Mouse (Mus musculus) ovary, adult 2 months (tissue): ENCODE measurements around the gene Defb15. TPM values are rescaled to one million over a fixed set of nuclear protein-coding genes. Genes with fewer than 3 reads are reported as not detected.

Experiments used
- polyA plus RNA-seq: library from polyadenylated mRNA; depleted of rRNA; stranded (reverse); fragments of >200 nt; gene quantifications from 2 replicates; pipeline ENCODE4 v1.2.3, GENCODE M21; 2012; rRNA removed

The Defb15 gene
- polyA plus RNA-seq = not detected in 2 replicates

GRCm38 (mm10) chr8:21932610-21933009 lies at the start of gene Defb15:
Gene Defb15 (minus strand): TSS chr8:21932710.

DNA sequence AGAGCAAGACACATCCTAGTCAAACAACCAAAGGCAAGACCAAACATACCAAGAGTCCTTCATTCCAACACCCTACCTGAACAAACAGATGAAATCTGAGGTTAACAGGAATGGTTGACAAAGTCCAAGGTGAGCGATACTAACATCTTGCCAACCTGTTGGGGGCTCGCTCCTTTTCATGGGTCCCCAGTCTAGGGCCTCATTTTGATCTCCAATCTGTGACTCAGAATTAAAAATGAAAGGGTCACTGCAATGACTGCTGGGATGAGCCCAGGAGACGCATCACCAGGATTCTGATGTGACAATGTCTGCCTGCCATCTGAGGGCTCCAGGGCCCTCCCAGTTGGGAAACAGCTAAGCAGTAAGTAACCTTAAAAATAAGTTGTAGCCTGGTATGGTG lies 37.0 kb upstream of the Defb15 start, which contains the start of gene Ccdc70:
Ccdc70 (plus strand) TSS at position 301 of the 400 bp plus-strand sequence.

GRCm38 (mm10) chr8:21958414-21958813 lies 25.9 kb upstream of the Defb15 start, which contains the start of gene Fam90a1a:
Gene Fam90a1a (plus strand): TSS chr8:21958714.

DNA sequence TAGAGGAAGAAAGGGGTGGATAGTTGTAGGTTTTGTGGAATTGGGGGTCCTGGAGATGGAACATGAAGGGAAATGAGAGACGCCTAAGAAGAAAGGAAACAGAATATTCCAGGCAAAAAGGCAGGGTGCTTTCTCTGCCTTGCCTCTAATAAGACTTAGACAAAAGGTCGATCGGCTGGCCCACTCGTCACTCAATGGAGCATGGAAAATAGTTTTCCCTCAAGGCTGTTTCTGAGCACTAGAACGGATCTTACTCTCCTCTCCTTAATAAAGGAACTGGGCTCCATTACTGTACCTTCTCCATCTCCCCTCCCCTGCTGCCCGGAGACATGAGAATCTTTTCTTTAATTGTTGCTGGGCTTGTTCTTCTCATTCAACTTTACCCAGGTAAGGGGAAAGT lies 14.0 kb upstream of the Defb15 start, which contains the start of gene Defb13:
Defb13 (plus strand) TSS at position 301 of the 400 bp plus-strand sequence.

GRCm38 (mm10) chr8:21938052-21938451 lies 5.5 kb upstream of the Defb15 start, which contains the start of gene Defb35:
Gene Defb35 (plus strand): TSS chr8:21938352.

GRCm38 (mm10) chr8:21906290-21906689 lies 26.2 kb downstream of the Defb15 start, which contains the start of gene Defb11:
Gene Defb11 (minus strand): TSS chr8:21906412.

GRCm38 (mm10) chr8:21885321-21885720 lies 47.2 kb downstream of the Defb15 start, which contains the start of gene Defb9:
Gene Defb9 (minus strand): TSS chr8:21885421.

Other genes with a start within 250 kb of the Defb15 start
- gene AY761184, start 229.1 kb downstream of the Defb15 start, polyA plus RNA-seq = not detected in 2 replicates
- 0.80 and 1.1 TPM in 2 replicates for gene Defa24, start 198.2 kb downstream of the Defb15 start, polyA plus RNA-seq
- not detected in 2 replicates for gene Defb50, start 109.2 kb downstream of the Defb15 start, polyA plus RNA-seq
- gene Defb2, start 92.8 kb downstream of the Defb15 start, polyA plus RNA-seq = not detected in 2 replicates
- gene Defb10, start 73.8 kb downstream of the Defb15 start, polyA plus RNA-seq = not detected in 2 replicates
- not detected in 2 replicates for gene Defb9, start 47.3 kb downstream of the Defb15 start, polyA plus RNA-seq
- gene Defb11, start 26.3 kb downstream of the Defb15 start, polyA plus RNA-seq = not detected in 2 replicates
- not detected in 2 replicates for gene Defb35, start 5.6 kb upstream of the Defb15 start, polyA plus RNA-seq
- gene Defb13, start 14.1 kb upstream of the Defb15 start, polyA plus RNA-seq = not detected in 2 replicates
- 0.35 and 0.60 TPM in 2 replicates for gene Fam90a1a, start 26.0 kb upstream of the Defb15 start, polyA plus RNA-seq
- gene Ccdc70, start 37.1 kb upstream of the Defb15 start, polyA plus RNA-seq = not detected in 2 replicates
- gene Atp7b, start 127.6 kb upstream of the Defb15 start, polyA plus RNA-seq = 0.20 and 0.31 TPM in 2 replicates
- 3.5 and 4.8 TPM in 2 replicates for gene Alg11, start 128.0 kb upstream of the Defb15 start, polyA plus RNA-seq
- 1.3 and 2.0 TPM in 2 replicates for gene Nek5, start 192.3 kb upstream of the Defb15 start, polyA plus RNA-seq
- 0.88 and 1.4 TPM in 2 replicates for gene Nek3, start 233.7 kb upstream of the Defb15 start, polyA plus RNA-seq